Comparison of ENCODE assay signal across 8 mouse cellular contexts in genomic region chr5:88566034-88566841, GRCm38 (mm10). TPM values are rescaled to one million over a fixed set of nuclear protein-coding genes. Genes with fewer than 3 reads are reported as not detected.
DNase-seq lines count a peak whose midpoint lies in the region; ATAC-seq and TF ChIP-seq lines count a peak whose summit lies in the region.

No protein-coding gene starts in this region.

- WGBS in kidney, adult 2 months: 4% methylated on average over 14 of the region's 14 CpGs
- WGBS in hindbrain, embryonic 11.5 days: 9% methylated on average over 14 of the region's 14 CpGs

- peak overlapping the region; percentile 79 for H3K27ac ChIP-seq in kidney, adult 2 months (ENCODE audit: insufficient read depth, low read depth, low read length)
- peak overlapping the region; percentile 89; the same call in 1 of the 2 replicates for H3K27ac ChIP-seq in hindbrain, embryonic 11.5 days (ENCODE audit: low read depth, low read length)

- peak overlapping the region; percentile 57 for H3K4me2 ChIP-seq in hindbrain, embryonic 11.5 days (replicated peaks; ENCODE audit: low read depth, low read length)

- H3K27me3 ChIP-seq in kidney, adult 2 months (replicated peaks; ENCODE audit: control insufficient read depth, insufficient read depth, low read length): no peaks in the 10 kb centered on the region
- H3K27me3 ChIP-seq in hindbrain, embryonic 11.5 days (ENCODE audit: control insufficient read depth, insufficient read depth, low read length): no peaks in the 10 kb centered on the region

- peak; percentile 29 for DNase-seq in kidney, adult 2 months
- DNase-seq in kidney, adult 9 months: no peak
- peak; percentile 68 for DNase-seq in adipocyte (ENCODE audit: low spot score)
- no peak for DNase-seq in hindbrain, embryonic 11.5 days (ENCODE audit: low spot score)
- no peak for DNase-seq in right cerebral cortex, postnatal 14 days
- no peak for DNase-seq in yolk sac, embryonic 10.5 days (ENCODE audit: low spot score)
- no peak for DNase-seq in right cerebral cortex, postnatal 25 days

- H3K4me3 ChIP-seq in kidney, adult 2 months (ENCODE audit: insufficient read depth, low read depth, low read length): peak overlapping the region; percentile 88
- peak overlapping the region; percentile 87 for H3K4me3 ChIP-seq in hindbrain, embryonic 11.5 days (ENCODE audit: low read depth, low read length)

- no peak for TF ChIP-seq POLR2A in kidney, adult 2 months (IDR thresholded peaks at IDR 0.05; ENCODE audit: low read depth, low read length)

- peaks cover 4% of the 10 kb centered on the region; the same call in 1 of the 2 replicates for H3K36me3 ChIP-seq in kidney, adult 2 months (ENCODE audit: control insufficient read depth, insufficient read depth, low read length)
- H3K36me3 ChIP-seq in hindbrain, embryonic 11.5 days (ENCODE audit: control insufficient read depth, insufficient read depth, low read length): no peaks in the 10 kb centered on the region

- H3K9ac ChIP-seq in hindbrain, embryonic 11.5 days (ENCODE audit: low read depth, low read length): peak overlapping the region; percentile 75

- no peak for TF ChIP-seq CTCF in kidney, adult 2 months (conservative IDR thresholded peaks at IDR 0.05; ENCODE audit: insufficient read depth, insufficient read length, low read depth, low read length)

- no peaks in the 10 kb centered on the region for H3K9me3 ChIP-seq in hindbrain, embryonic 11.5 days (ENCODE audit: control insufficient read depth, low read length)

- ATAC-seq in hindbrain, embryonic 11.5 days (ENCODE audit: low FRiP score): no peak
- ATAC-seq in megakaryocyte-erythroid progenitor cell, adult 5-6 weeks (replicated peaks; ENCODE audit: low FRiP score, low TSS enrichment, poor library complexity, severe bottlenecking): peak; percentile 86

- peaks cover 22% of the 10 kb centered on the region; the same call in 1 of the 2 replicates for H3K4me1 ChIP-seq in kidney, adult 2 months (ENCODE audit: control insufficient read depth, insufficient read depth, low read length)
- no peaks in the 10 kb centered on the region for H3K4me1 ChIP-seq in hindbrain, embryonic 11.5 days (replicated peaks; ENCODE audit: control insufficient read depth, insufficient read depth, low read length)

RNA-seq across cellular contexts. Expression of gene Rufy3, which starts 1.4 kb away (rescaled TPM):
- 21.2 and 24.0 TPM in 2 replicates for polyA plus RNA-seq in kidney, adult 2 months (2012; rRNA removed)
- polyA plus RNA-seq in hindbrain, embryonic 11.5 days (2014; fragmentation: Nextera tagmentation; extraction: Ambion mirVana): 168 and 180 TPM in 2 replicates
- total RNA-seq in megakaryocyte-erythroid progenitor cell, adult 5-6 weeks (2014; fragmentation: Nextera tagmentation): 3.8 and 11.4 TPM in 2 replicates
- 6.2 and 12.3 TPM in 2 replicates for total RNA-seq in megakaryocyte-erythroid progenitor cell, adult 5-6 weeks (2017)

RNA-seq across cellular contexts. Expression of gene Utp3, which starts 12.0 kb away (rescaled TPM):
- polyA plus RNA-seq in kidney, adult 2 months (2012; rRNA removed): 7.9 and 9.8 TPM in 2 replicates
- 68.7 and 75.4 TPM in 2 replicates for polyA plus RNA-seq in hindbrain, embryonic 11.5 days (2014; fragmentation: Nextera tagmentation; extraction: Ambion mirVana)
- total RNA-seq in megakaryocyte-erythroid progenitor cell, adult 5-6 weeks (2014; fragmentation: Nextera tagmentation): 59.1 and 76.3 TPM in 2 replicates
- 70.4 and 72.5 TPM in 2 replicates for total RNA-seq in megakaryocyte-erythroid progenitor cell, adult 5-6 weeks (2017)

RNA-seq across cellular contexts. Expression of gene Jchain, which starts 38.5 kb away (rescaled TPM):
- polyA plus RNA-seq in kidney, adult 2 months (2012; rRNA removed): 3.2 and 5.5 TPM in 2 replicates
- polyA plus RNA-seq in hindbrain, embryonic 11.5 days (2014; fragmentation: Nextera tagmentation; extraction: Ambion mirVana): 0.49 TPM in 1 of 2 replicates, not detected in the other
- not detected in 2 replicates for total RNA-seq in megakaryocyte-erythroid progenitor cell, adult 5-6 weeks (2014; fragmentation: Nextera tagmentation)
- total RNA-seq in megakaryocyte-erythroid progenitor cell, adult 5-6 weeks (2017): 1.9 TPM in 1 of 2 replicates, not detected in the other

Comparison
In these comparisons a context has a peak if more than half of its experiments do, and no peak if none do; other contexts are left out.
1. DNase-seq: peak in kidney, adult 2 months (single experiment) and adipocyte (single experiment); none in kidney, adult 9 months (single experiment), hindbrain, embryonic 11.5 days (single experiment), right cerebral cortex, postnatal 14 days (single experiment), yolk sac, embryonic 10.5 days (single experiment) and right cerebral cortex, postnatal 25 days (single experiment).